Mouse (Mus musculus) cortical plate, adult 2 months (tissue): ENCODE results near the gene Lrrc8c.

Experiments
- CTCF ChIP-seq: fragments of 200-500 bp; IDR thresholded peaks from 2 replicates; pipeline ENCODE4 v1.5.1; 2011; ENCODE audit warnings: mild to moderate bottlenecking, control low read depth, low read length; ENCODE audit not compliant: insufficient read depth; ENCODE audit errors: extremely low read depth
- POLR2A ChIP-seq: fragments of 200-500 bp; IDR thresholded peaks from 2 replicates; pipeline ENCODE4 v1.6.1; 2011; ENCODE audit warnings: mild to moderate bottlenecking, low read length, control low read depth; ENCODE audit not compliant: insufficient read depth; ENCODE audit errors: extremely low read depth

DNA sequence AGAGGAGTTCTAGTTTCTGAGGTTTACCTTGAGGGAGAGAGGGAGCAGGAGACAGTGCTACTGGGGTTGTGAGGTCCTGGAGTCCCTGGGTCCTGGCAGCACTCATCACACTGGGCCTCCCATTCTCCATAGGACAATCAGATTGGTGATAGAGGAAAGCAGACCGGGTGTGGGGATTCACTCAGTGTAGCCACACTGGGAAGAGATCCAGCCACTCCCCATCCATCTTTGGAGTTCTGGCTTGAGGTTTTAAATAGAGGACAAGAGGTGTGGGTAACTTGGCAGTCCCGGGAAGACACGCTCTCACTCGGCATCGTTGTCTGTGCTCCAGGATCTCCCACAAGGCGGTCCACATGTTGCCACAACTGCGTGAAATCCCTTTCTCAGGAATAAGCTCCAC lies 127.9 kb downstream of the Lrrc8c start:
- TF ChIP-seq CTCF (no peak), POLR2A (no peak)
